Mouse (Mus musculus): ENCODE results near the gene Ppp1r12a. TPM values are rescaled to one million over a fixed set of nuclear protein-coding genes. Genes with fewer than 3 reads are reported as not detected.

Ppp1r12a gene
- polyA plus RNA-seq, 1 experiment from 2014 or later: 39.6 TPM

DNA sequence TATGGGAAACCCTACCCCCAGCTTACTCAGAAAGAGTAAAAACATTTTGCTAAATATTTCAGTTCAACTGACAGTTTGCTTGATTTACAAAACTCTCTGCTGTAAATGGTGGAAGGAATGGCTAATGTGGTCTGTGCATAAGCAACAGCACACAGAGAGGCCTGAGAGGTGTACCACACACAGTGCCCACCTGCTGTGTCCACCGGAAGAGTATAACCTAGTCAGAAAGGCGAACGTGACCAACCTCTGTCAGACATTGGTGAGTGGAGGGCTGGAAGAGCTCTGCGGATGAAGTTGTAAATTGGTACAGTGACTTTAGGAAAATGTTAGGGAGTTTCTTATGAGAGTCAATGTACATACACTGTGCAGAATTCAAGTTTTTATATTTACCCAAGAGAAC lies 20.4 kb downstream of the Ppp1r12a start:
- DNase-seq: no peak
- H3K9me3 ChIP-seq (replicated peaks): no peaks in the 10 kb centered on the region
- no peak overlapping the region for H3K4me3 ChIP-seq (replicated peaks)
- WGBS (ENCODE audit: insufficient replicate concordance): 87% methylated on average over 4 of the region's 4 CpGs
- H3K9ac ChIP-seq: no peak overlapping the region
- peaks cover 55% of the 10 kb centered on the region for H3K4me1 ChIP-seq (replicated peaks)
- no peak overlapping the region for H3K27ac ChIP-seq
- ATAC-seq (ENCODE audit: low read depth): no peak
- no peaks in the 10 kb centered on the region for H3K36me3 ChIP-seq
- no peak overlapping the region for H3K4me2 ChIP-seq
- no peaks in the 10 kb centered on the region for H3K27me3 ChIP-seq

DNA sequence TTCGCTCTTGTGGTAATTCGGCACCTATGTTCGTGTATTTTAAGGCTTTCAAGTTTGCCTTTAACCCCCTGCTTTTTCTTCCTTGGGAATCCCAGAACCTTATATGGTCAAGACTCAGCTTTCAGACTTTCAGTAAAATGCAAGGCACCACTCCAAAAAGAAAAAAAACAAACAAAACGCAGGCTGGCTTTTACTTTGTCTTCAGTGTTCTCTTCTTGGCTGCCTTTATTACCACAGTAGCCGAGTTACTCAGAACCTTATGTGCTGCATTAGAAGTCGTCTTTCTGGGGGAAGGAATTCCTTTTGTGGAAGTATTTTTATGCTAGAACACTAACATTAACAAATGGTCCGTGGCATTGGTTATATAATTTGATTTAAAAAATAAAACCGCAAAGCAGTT lies 22.8 kb downstream of the Ppp1r12a start:
- Histone ChIP-seq H3K27me3 (no peaks in the 10 kb centered on the region), H3K4me1 (replicated peaks) (peaks cover 38% of the 10 kb centered on the region), H3K4me2 (no peak overlapping the region), H3K4me3 (replicated peaks) (no peak overlapping the region), H3K36me3 (no peaks in the 10 kb centered on the region), H3K9me3 (replicated peaks) (no peaks in the 10 kb centered on the region), H3K9ac (no peak overlapping the region), H3K27ac (no peak overlapping the region)
- no peak for ATAC-seq (ENCODE audit: low read depth)
- DNase-seq: no peak
- WGBS (ENCODE audit: insufficient replicate concordance): 81% methylated on average over 8 of the region's 8 CpGs

DNA sequence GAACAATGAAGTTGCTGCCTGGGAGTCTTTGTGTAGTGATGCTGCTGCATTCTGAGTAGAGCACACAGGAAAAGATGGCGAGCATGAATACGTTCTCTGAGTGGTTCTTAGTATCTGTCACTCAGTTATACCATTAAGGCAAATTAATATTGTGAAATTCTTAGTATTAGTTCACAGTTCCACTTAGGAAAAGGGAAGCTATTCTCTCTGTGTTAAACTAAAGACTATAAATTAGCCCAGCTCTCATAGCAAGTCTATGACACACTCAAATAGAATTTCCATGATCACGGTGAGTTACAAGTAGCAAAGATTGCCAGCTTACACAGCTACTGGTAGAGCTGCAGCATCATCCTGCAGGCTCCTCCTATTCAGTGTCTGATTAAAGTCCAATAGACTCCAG lies 23.3 kb downstream of the Ppp1r12a start:
- Histone ChIP-seq H3K9ac (no peak overlapping the region), H3K27me3 (no peaks in the 10 kb centered on the region), H3K4me2 (no peak overlapping the region), H3K4me3 (replicated peaks) (no peak overlapping the region), H3K27ac (no peak overlapping the region), H3K9me3 (replicated peaks) (no peaks in the 10 kb centered on the region), H3K4me1 (replicated peaks) (peaks cover 36% of the 10 kb centered on the region), H3K36me3 (no peaks in the 10 kb centered on the region)
- 85% methylated on average over 3 of the region's 3 CpGs for WGBS (ENCODE audit: insufficient replicate concordance)
- no peak for DNase-seq
- no peak for ATAC-seq (ENCODE audit: low read depth)

DNA sequence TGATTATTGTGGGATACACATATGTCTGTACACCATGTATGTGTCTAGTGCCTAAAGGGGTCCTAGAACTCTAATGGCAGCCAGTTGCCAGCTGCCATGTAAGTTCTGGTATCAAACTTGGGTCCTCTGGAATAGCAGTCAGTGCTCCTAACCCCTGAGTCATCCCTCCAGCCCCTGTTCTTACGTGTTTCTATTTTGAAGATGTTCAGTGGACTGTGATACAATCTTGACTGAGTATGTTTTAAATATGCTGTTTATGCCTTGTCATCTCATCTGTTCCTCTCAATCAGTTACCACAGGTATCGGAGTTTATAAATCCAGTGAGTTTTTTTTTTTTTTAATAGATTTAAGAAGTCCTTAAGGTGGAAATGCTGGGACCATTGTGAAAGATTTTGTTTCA lies 27.3 kb downstream of the Ppp1r12a start:
- no peak overlapping the region for H3K9ac ChIP-seq
- DNase-seq: no peak
- WGBS (ENCODE audit: insufficient replicate concordance): 68% methylated on average over 2 of the region's 2 CpGs
- ATAC-seq (ENCODE audit: low read depth): no peak
- no peaks in the 10 kb centered on the region for H3K27me3 ChIP-seq
- no peaks in the 10 kb centered on the region for H3K36me3 ChIP-seq
- peaks cover 30% of the 10 kb centered on the region for H3K4me1 ChIP-seq (replicated peaks)
- H3K4me3 ChIP-seq (replicated peaks): no peak overlapping the region
- no peak overlapping the region for H3K4me2 ChIP-seq
- H3K27ac ChIP-seq: no peak overlapping the region
- H3K9me3 ChIP-seq (replicated peaks): no peaks in the 10 kb centered on the region

DNA sequence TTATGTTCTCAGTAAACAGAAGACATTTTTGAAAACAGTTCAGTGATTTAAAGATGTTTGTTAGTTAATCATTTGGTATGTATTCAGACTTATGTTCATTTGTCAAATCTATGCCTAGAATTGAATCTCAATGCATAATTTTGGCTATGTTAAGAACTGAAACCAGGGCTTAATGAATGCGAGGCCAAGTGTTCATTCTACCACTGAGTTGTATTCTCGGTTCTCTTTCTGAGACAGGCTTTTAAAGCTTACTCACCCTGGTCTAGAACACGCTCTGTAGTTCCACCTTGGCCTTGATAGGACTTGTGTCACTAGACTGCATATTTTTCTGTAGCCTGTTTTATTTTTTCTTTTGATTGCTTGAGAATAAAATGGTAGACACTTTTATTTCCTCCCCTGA lies 28.0 kb downstream of the Ppp1r12a start:
- Histone ChIP-seq H3K9me3 (replicated peaks) (no peaks in the 10 kb centered on the region), H3K4me3 (replicated peaks) (no peak overlapping the region), H3K36me3 (no peaks in the 10 kb centered on the region), H3K4me2 (no peak overlapping the region), H3K4me1 (replicated peaks) (peaks cover 27% of the 10 kb centered on the region), H3K27me3 (no peaks in the 10 kb centered on the region), H3K9ac (no peak overlapping the region), H3K27ac (no peak overlapping the region)
- WGBS (ENCODE audit: insufficient replicate concordance): 81% methylated on average over 3 of the region's 3 CpGs
- no peak for ATAC-seq (ENCODE audit: low read depth)
- DNase-seq: no peak

DNA sequence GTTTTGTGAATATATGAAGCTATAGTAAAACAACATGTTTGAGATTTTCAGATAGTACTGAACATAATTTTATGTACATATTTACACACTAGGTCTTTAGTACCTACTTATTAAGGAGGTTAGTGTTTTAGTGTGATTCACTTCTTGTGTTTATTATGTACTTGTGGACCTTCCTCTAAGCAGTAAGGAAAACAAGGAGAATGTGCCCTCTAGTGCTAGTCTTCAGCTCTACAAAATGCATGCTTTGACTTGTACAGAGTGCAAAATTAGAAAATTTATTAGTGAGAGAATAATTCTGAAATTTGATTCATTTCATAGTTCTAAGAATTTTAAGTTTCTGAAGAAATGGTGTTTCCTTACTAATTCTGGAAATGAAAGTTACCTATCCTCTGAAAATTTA lies 28.6 kb downstream of the Ppp1r12a start:
- H3K4me3 ChIP-seq (replicated peaks): no peak overlapping the region
- DNase-seq: no peak
- ATAC-seq (ENCODE audit: low read depth): no peak

DNA sequence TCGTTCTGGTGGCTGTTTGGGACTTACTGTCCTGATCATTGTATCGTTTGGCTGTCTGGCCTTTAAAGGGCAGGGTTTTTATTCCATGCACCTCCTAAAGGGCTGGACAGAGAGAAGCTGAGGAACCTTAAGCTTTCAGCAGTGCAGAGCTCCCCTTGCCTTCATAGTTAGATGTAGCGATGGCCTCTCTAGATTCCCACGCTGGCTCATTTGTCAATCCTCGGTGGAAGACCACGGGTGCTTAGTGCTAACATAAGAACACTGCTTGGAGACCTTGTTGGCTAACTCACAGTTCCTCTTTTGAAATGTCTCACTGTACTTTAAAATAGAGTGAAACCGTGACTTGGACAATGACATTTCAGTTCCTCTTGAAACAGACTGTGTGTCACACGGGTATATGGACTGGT lies 29.4 kb downstream of the Ppp1r12a start:
- Histone ChIP-seq H3K27ac (peak overlapping the region; percentile 50; the same call in 1 of the 2 replicates), H3K4me2 (peak overlapping the region; percentile 19; the same call in 1 of the 2 replicates)
- ATAC-seq (ENCODE audit: low read depth): peak; percentile 37; the same call in 1 of the 2 replicates

More for the DNA sequence above, 28.6 kb downstream of the Ppp1r12a start:
- Histone ChIP-seq H3K27ac (no peak overlapping the region), H3K4me2 (no peak overlapping the region), H3K9me3 (replicated peaks) (no peaks in the 10 kb centered on the region), H3K4me1 (replicated peaks) (peaks cover 20% of the 10 kb centered on the region), H3K9ac (no peak overlapping the region), H3K36me3 (no peaks in the 10 kb centered on the region), H3K27me3 (no peaks in the 10 kb centered on the region)

DNA sequence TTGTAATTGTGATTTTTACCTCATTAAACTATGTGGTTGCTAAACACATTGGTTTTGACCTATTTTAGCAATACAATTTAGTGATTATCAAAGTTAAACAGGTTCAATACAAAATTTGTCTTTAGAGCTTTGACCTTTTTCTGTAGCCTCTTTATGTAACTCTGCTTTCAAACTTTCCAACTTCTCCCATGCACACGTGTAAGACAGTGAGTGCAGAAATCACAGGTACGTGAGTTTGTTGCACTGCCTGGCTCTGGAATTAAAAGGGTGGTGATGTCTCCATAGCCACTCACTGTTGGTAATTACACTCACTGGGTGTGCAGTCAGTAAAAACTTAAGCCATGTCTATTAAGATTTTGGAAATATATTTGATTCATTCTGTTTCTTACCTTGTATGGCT lies 30.3 kb downstream of the Ppp1r12a start:
- Histone ChIP-seq H3K4me1 (replicated peaks) (peaks cover 18% of the 10 kb centered on the region), H3K27me3 (no peaks in the 10 kb centered on the region), H3K4me2 (no peak overlapping the region), H3K36me3 (no peaks in the 10 kb centered on the region), H3K27ac (no peak overlapping the region), H3K4me3 (replicated peaks) (no peak overlapping the region), H3K9ac (no peak overlapping the region), H3K9me3 (replicated peaks) (no peaks in the 10 kb centered on the region)
- no peak for ATAC-seq (ENCODE audit: low read depth)
- DNase-seq: no peak
- WGBS (ENCODE audit: insufficient replicate concordance): 64% methylated on average over 2 of the region's 2 CpGs

More for the DNA sequence above, 29.4 kb downstream of the Ppp1r12a start:
- H3K36me3 ChIP-seq: no peaks in the 10 kb centered on the region
- H3K9me3 ChIP-seq (replicated peaks): no peaks in the 10 kb centered on the region
- H3K9ac ChIP-seq: peak overlapping the region; percentile 22; the same call in 1 of the 2 replicates
- no peak for DNase-seq
- no peak overlapping the region for H3K4me3 ChIP-seq (replicated peaks)
- 26% methylated on average over 8 of the region's 8 CpGs for WGBS (ENCODE audit: insufficient replicate concordance)
- peaks cover 18% of the 10 kb centered on the region for H3K4me1 ChIP-seq (replicated peaks)
- no peaks in the 10 kb centered on the region for H3K27me3 ChIP-seq

DNA sequence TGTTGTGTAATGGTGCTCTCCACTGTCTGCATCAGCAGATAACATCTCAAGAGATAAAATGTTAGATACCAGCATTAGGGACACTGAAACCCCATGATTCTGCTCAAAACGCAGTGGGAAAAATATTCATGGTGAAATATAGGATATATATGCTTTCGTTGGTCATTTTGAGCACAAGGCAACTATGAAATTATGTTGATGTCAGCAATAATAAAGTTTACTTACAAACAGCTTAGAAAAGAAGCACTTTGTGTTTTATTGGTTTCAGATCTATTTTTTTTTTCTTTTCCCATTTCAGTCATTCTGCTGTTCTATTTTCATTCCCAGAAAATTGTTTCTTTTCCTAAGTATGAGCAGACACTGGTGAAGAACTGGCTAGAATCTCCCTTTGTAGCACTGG lies 34.1 kb downstream of the Ppp1r12a start:
- no peak overlapping the region for H3K4me2 ChIP-seq
- H3K27me3 ChIP-seq: no peaks in the 10 kb centered on the region
- H3K9me3 ChIP-seq (replicated peaks): no peaks in the 10 kb centered on the region
- ATAC-seq (ENCODE audit: low read depth): no peak
- WGBS (ENCODE audit: insufficient replicate concordance): 84% methylated on average over 2 of the region's 2 CpGs
- no peak overlapping the region for H3K27ac ChIP-seq
- no peak overlapping the region for H3K9ac ChIP-seq
- no peak for DNase-seq
- H3K4me3 ChIP-seq (replicated peaks): no peak overlapping the region
- H3K4me1 ChIP-seq (replicated peaks): peaks cover 8% of the 10 kb centered on the region
- H3K36me3 ChIP-seq: peaks cover 6% of the 10 kb centered on the region

DNA sequence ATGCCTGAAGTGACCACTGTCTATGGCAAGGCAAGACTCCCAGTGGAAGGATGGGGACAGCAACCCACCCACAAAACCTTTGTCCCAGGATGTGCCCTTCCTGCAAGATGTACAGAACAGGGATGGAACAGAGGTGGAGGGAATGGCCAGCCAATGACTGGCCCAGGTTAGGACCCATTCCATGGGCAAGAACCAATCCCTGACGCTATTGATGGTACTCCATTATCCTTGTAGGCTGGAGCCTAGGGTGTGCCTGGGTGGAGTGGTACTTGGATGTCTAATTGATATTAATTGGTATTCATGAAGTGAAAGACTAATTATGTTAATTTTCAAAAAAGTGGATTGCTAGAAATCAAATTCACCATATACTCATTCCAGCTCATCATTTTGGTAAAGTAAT lies 35.5 kb downstream of the Ppp1r12a start:
- Histone ChIP-seq H3K4me3 (replicated peaks) (no peak overlapping the region), H3K36me3 (peaks cover 9% of the 10 kb centered on the region), H3K27me3 (no peaks in the 10 kb centered on the region), H3K27ac (no peak overlapping the region), H3K4me2 (no peak overlapping the region), H3K9me3 (replicated peaks) (no peaks in the 10 kb centered on the region), H3K4me1 (replicated peaks) (peaks cover 6% of the 10 kb centered on the region; the same call in 1 of the 2 replicates), H3K9ac (no peak overlapping the region)
- no peak for DNase-seq
- ATAC-seq (ENCODE audit: low read depth): no peak
- 89% methylated on average over 1 of the region's 1 CpGs for WGBS (ENCODE audit: insufficient replicate concordance)

DNA sequence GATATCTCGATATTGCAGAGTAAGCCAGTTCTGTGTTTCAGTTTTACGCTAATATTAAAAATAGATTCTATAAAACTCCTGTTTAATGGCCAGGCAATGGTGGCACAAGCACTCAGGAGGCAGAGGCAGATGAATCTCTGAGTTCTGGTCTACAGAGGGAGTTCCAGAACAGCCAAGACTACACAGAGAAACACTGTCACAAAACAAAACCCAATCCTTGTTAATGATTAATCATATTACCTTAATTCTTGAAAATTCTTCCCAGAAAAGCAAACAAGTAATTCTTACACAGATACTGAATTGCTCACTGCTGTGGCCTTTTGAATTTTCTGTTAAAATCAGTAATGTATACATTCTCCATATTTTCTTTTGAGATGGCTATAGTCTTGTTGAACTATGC lies 37.0 kb downstream of the Ppp1r12a start:
- no peaks in the 10 kb centered on the region for H3K27me3 ChIP-seq
- WGBS (ENCODE audit: insufficient replicate concordance): 69% methylated on average over 2 of the region's 2 CpGs
- no peak overlapping the region for H3K9ac ChIP-seq
- ATAC-seq (ENCODE audit: low read depth): no peak
- H3K27ac ChIP-seq: no peak overlapping the region
- peaks cover 9% of the 10 kb centered on the region for H3K36me3 ChIP-seq
- no peak overlapping the region for H3K4me2 ChIP-seq
- no peak overlapping the region for H3K4me3 ChIP-seq (replicated peaks)
- DNase-seq: no peak
- peaks cover 3% of the 10 kb centered on the region; the same call in 1 of the 2 replicates for H3K4me1 ChIP-seq (replicated peaks)
- no peaks in the 10 kb centered on the region for H3K9me3 ChIP-seq (replicated peaks)

DNA sequence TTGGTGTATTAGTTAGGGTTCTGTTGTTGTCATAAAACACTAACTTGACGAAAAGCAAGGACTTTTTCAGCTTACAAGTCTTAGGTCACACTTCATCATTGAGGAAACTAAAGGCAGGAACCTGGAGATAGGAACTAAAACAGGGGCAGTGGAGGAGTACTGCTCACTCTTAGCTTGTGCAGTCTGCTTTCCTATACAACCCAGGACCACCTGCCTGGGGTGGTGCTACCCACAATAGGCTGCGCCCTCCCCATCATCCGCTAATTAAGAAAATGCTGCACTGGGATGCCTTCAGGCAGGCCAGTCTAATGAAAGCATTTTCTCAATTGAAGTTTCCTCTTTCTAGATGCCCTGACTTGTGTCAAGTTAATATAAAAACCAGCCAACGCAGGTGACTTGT lies 40.1 kb downstream of the Ppp1r12a start:
- DNase-seq: no peak
- ATAC-seq (ENCODE audit: low read depth): no peak
- 88% methylated on average over 4 of the region's 4 CpGs for WGBS (ENCODE audit: insufficient replicate concordance)

More for the DNA sequence above, 40.1 kb downstream of the Ppp1r12a start:
- H3K9me3 ChIP-seq (replicated peaks): no peaks in the 10 kb centered on the region
- H3K4me1 ChIP-seq (replicated peaks): peaks cover 3% of the 10 kb centered on the region; the same call in 1 of the 2 replicates
- H3K27me3 ChIP-seq: no peaks in the 10 kb centered on the region
- H3K4me3 ChIP-seq (replicated peaks): no peak overlapping the region
- peaks cover 9% of the 10 kb centered on the region for H3K36me3 ChIP-seq
- no peak overlapping the region for H3K27ac ChIP-seq
- no peak overlapping the region for H3K4me2 ChIP-seq
- H3K9ac ChIP-seq: no peak overlapping the region
